In genomic region chr11:70278961-70279360, GRCm38 (mm10) we compare ENCODE assay signal across 32 mouse cellular contexts. TPM values are rescaled to one million over a fixed set of nuclear protein-coding genes. Genes with fewer than 3 reads are reported as not detected.
A peak's percentile ranks its signal among the peaks of the same experiment; 100 is the strongest.
DNase-seq lines count a peak whose midpoint lies in the region; ATAC-seq and TF ChIP-seq lines count a peak whose summit lies in the region.
"Had no signal": no experiment of that assay in that cellular context is flagged by ENCODE, and none has a peak within 500 bp of the region (broad histone marks: within the 10 kb centered on the region; RNA-seq: fewer than 3 reads in every experiment).

No protein-coding gene starts in this region.

- peak; percentile 69 to 74 for DNase-seq in cerebellum, postnatal 14 days
- DNase-seq in cerebellum, adult 9-11 months: no peak
- peak; percentile 34 for DNase-seq in hindbrain, postnatal 0 days (ENCODE audit: low spot score)
- peak; percentile 4 for DNase-seq in ovary, adult 18-20 months (ENCODE audit: low spot score)
- no peak for DNase-seq in ovary, postnatal 10 days (ENCODE audit: low spot score)
- DNase-seq: adrenal gland, postnatal 10 days; adrenal gland, postnatal 36 days; B cell, adult 2 months; cerebellum, adult 11 months; cerebellum, adult 2 months; cerebellum, postnatal 36 days; embryo, embryonic 11 days; gastrocnemius, postnatal 25 days; heart, adult 2 months; heart, postnatal 14 days; kidney, adult 18-20 months had no signal

- no peak overlapping the region for H3K27ac ChIP-seq in hindbrain, postnatal 0 days
- H3K27ac ChIP-seq in hindbrain, embryonic 16.5 days (ENCODE audit: low read depth, low read length): no peak overlapping the region
- H3K27ac ChIP-seq: embryonic facial prominence, embryonic 10.5 days; embryonic facial prominence, embryonic 13.5 days; forebrain, embryonic 12.5 days; forebrain, embryonic 15.5 days; heart, adult 2 months; heart, embryonic 10.5 days; heart, embryonic 13.5 days; hindbrain, embryonic 13.5 days; intestine, embryonic 15.5 days had no signal

- no peak overlapping the region for H3K4me2 ChIP-seq in hindbrain, postnatal 0 days (ENCODE audit: low read depth, low read length)
- H3K4me2 ChIP-seq in hindbrain, embryonic 16.5 days (ENCODE audit: low read length): no peak overlapping the region
- H3K4me2 ChIP-seq: embryonic facial prominence, embryonic 13.5 days; forebrain, embryonic 12.5 days; forebrain, embryonic 15.5 days; heart, embryonic 13.5 days; hindbrain, embryonic 13.5 days; intestine, embryonic 15.5 days had no signal

- no peaks in the 10 kb centered on the region for H3K9me3 ChIP-seq in hindbrain, postnatal 0 days (ENCODE audit: low read length)
- no peaks in the 10 kb centered on the region for H3K9me3 ChIP-seq in hindbrain, embryonic 16.5 days (ENCODE audit: control insufficient read depth, low read length)
- H3K9me3 ChIP-seq: embryonic facial prominence, embryonic 10.5 days; embryonic facial prominence, embryonic 13.5 days; forebrain, embryonic 12.5 days; forebrain, embryonic 15.5 days; G1E; heart, embryonic 10.5 days; heart, embryonic 13.5 days; hindbrain, embryonic 13.5 days; intestine, embryonic 15.5 days had no signal

- H3K27me3 ChIP-seq in hindbrain, postnatal 0 days (ENCODE audit: insufficient read depth, low read length): no peaks in the 10 kb centered on the region
- no peaks in the 10 kb centered on the region for H3K27me3 ChIP-seq in hindbrain, embryonic 16.5 days (replicated peaks; ENCODE audit: control insufficient read depth, insufficient read depth, low read length)
- H3K27me3 ChIP-seq: embryonic facial prominence, embryonic 13.5 days; forebrain, embryonic 12.5 days; forebrain, embryonic 15.5 days; heart, embryonic 13.5 days; hindbrain, embryonic 13.5 days; intestine, embryonic 15.5 days had no signal

- H3K36me3 ChIP-seq in hindbrain, postnatal 0 days (ENCODE audit: insufficient read depth, low read length): no peaks in the 10 kb centered on the region
- no peaks in the 10 kb centered on the region for H3K36me3 ChIP-seq in hindbrain, embryonic 16.5 days (ENCODE audit: control insufficient read depth, insufficient read depth, low read length)
- H3K36me3 ChIP-seq: embryonic facial prominence, embryonic 10.5 days; embryonic facial prominence, embryonic 13.5 days; forebrain, embryonic 12.5 days; forebrain, embryonic 15.5 days; G1E; heart, embryonic 10.5 days; heart, embryonic 13.5 days; hindbrain, embryonic 13.5 days; intestine, embryonic 15.5 days had no signal

- no peaks in the 10 kb centered on the region for H3K4me1 ChIP-seq in hindbrain, postnatal 0 days (ENCODE audit: insufficient read depth, low read length)
- no peaks in the 10 kb centered on the region for H3K4me1 ChIP-seq in hindbrain, embryonic 16.5 days (ENCODE audit: control insufficient read depth, insufficient read depth, low read depth, low read length)
- H3K4me1 ChIP-seq: embryonic facial prominence, embryonic 13.5 days; forebrain, embryonic 12.5 days; forebrain, embryonic 15.5 days; heart, embryonic 10.5 days; hindbrain, embryonic 13.5 days; intestine, embryonic 15.5 days had no signal

- 81% methylated on average over 3 of the region's 3 CpGs for WGBS in hindbrain, postnatal 0 days
- WGBS in hindbrain, embryonic 16.5 days: 81% methylated on average over 3 of the region's 3 CpGs

- no peak overlapping the region for H3K4me3 ChIP-seq in hindbrain, postnatal 0 days (ENCODE audit: low read length)
- H3K4me3 ChIP-seq in hindbrain, embryonic 16.5 days (ENCODE audit: low read length): no peak overlapping the region
- H3K4me3 ChIP-seq: embryonic facial prominence, embryonic 10.5 days; embryonic facial prominence, embryonic 13.5 days; erythroblast, embryonic 14.5 days; forebrain, embryonic 12.5 days; forebrain, embryonic 15.5 days; heart, adult 2 months; heart, embryonic 10.5 days; heart, embryonic 13.5 days; hindbrain, embryonic 13.5 days; intestine, embryonic 15.5 days had no signal

- TF ChIP-seq CTCF in hindbrain, postnatal 0 days (IDR thresholded peaks at IDR 0.05; ENCODE audit: low read depth): no peak

- H3K9ac ChIP-seq in hindbrain, postnatal 0 days (replicated peaks; ENCODE audit: low read length): no peak overlapping the region
- no peak overlapping the region for H3K9ac ChIP-seq in hindbrain, embryonic 16.5 days (ENCODE audit: low read depth, low read length)
- H3K9ac ChIP-seq: embryonic facial prominence, embryonic 13.5 days; forebrain, embryonic 12.5 days; forebrain, embryonic 15.5 days; heart, embryonic 13.5 days; hindbrain, embryonic 13.5 days; intestine, embryonic 15.5 days had no signal

- ATAC-seq in hindbrain, postnatal 0 days: no peak
- ATAC-seq in hindbrain, embryonic 16.5 days: no peak
- ATAC-seq: forebrain, embryonic 15.5 days; intestine, embryonic 15.5 days; Patski had no signal

RNA-seq across cellular contexts. Expression of gene Alox12, which starts 23.8 kb away (rescaled TPM):
- 0.16 and 0.36 TPM in 2 replicates for total RNA-seq in hindbrain, postnatal 0 days (2014; rRNA removed)
- polyA plus RNA-seq in hindbrain, postnatal 0 days (2015; fragmentation: Nextera tagmentation; extraction: Ambion mirVana): 0.32 and 0.49 TPM in 2 replicates
- polyA plus RNA-seq in hindbrain, embryonic 16.5 days (2015; fragmentation: Nextera tagmentation; extraction: Ambion mirVana): 1.1 and 1.3 TPM in 2 replicates
- total RNA-seq: CH12.LX had no signal

RNA-seq across cellular contexts. Expression of gene Rnasek, which starts 39.3 kb away (rescaled TPM):
- 85.4 and 88.6 TPM in 2 replicates for total RNA-seq in hindbrain, postnatal 0 days (2014; rRNA removed)
- polyA plus RNA-seq in hindbrain, postnatal 0 days (2015; fragmentation: Nextera tagmentation; extraction: Ambion mirVana): 597 and 610 TPM in 2 replicates
- 416 and 443 TPM in 2 replicates for polyA plus RNA-seq in hindbrain, embryonic 16.5 days (2015; fragmentation: Nextera tagmentation; extraction: Ambion mirVana)

RNA-seq across cellular contexts. Expression of gene Gm21988, which starts 39.3 kb away (rescaled TPM):
- 1.9 and 2.8 TPM in 2 replicates for total RNA-seq in hindbrain, postnatal 0 days (2014; rRNA removed)
- 14.2 and 15.2 TPM in 2 replicates for polyA plus RNA-seq in hindbrain, postnatal 0 days (2015; fragmentation: Nextera tagmentation; extraction: Ambion mirVana)
- polyA plus RNA-seq in hindbrain, embryonic 16.5 days (2015; fragmentation: Nextera tagmentation; extraction: Ambion mirVana): 13.8 and 15.7 TPM in 2 replicates

RNA-seq across cellular contexts. Expression of gene 0610010K14Rik, which starts 41.2 kb away (rescaled TPM):
- 61.6 and 96.0 TPM in 2 replicates for total RNA-seq in hindbrain, postnatal 0 days (2014; rRNA removed)
- polyA plus RNA-seq in hindbrain, postnatal 0 days (2015; fragmentation: Nextera tagmentation; extraction: Ambion mirVana): 172 and 185 TPM in 2 replicates
- 167 and 175 TPM in 2 replicates for polyA plus RNA-seq in hindbrain, embryonic 16.5 days (2015; fragmentation: Nextera tagmentation; extraction: Ambion mirVana)

RNA-seq across cellular contexts. Expression of gene Alox12e, which starts 43.5 kb away (rescaled TPM):
- total RNA-seq in hindbrain, postnatal 0 days (2014; rRNA removed): not detected in 2 replicates
- polyA plus RNA-seq in hindbrain, postnatal 0 days (2015; fragmentation: Nextera tagmentation; extraction: Ambion mirVana): 0.08 and 0.09 TPM in 2 replicates
- 0.09 and 0.14 TPM in 2 replicates for polyA plus RNA-seq in hindbrain, embryonic 16.5 days (2015; fragmentation: Nextera tagmentation; extraction: Ambion mirVana)
- total RNA-seq: adrenal gland, adult 18-20 months; adrenal gland, postnatal 10 days; adrenal gland, postnatal 36 days; gastrocnemius, postnatal 25 days; hematopoietic stem cell, adult 5-6 weeks had no signal
- polyA plus RNA-seq: cerebellum, adult 2 months; cortical plate, adult 2 months; embryonic facial prominence, embryonic 10.5 days; erythroblast, embryonic 14.5 days; forebrain, embryonic 12.5 days; forebrain, embryonic 15.5 days; G1E; heart, embryonic 10.5 days; heart, embryonic 13.5 days; hindbrain, embryonic 13.5 days; intestine, embryonic 15.5 days; Patski had no signal

Comparison
In these comparisons a context has a peak if more than half of its experiments do, and no peak if none do; other contexts are left out.
1. DNase-seq: peak in cerebellum, postnatal 14 days (2 of 2), hindbrain, postnatal 0 days (single experiment) and ovary, adult 18-20 months (single experiment); none in cerebellum, adult 9-11 months (single experiment) and ovary, postnatal 10 days (single experiment).